Mouse (Mus musculus) midbrain, embryonic 11.5 days (tissue): ENCODE results near the gene Tmem45b. TPM values are rescaled to one million over a fixed set of nuclear protein-coding genes. Genes with fewer than 3 reads are reported as not detected.

Source experiments
- ATAC-seq: fragments of 200-750 bp; cut with Nextera tagmentation; 2 replicates; pipeline ENCODE4 v1.8.0; 2017; ENCODE audit warnings: moderate TSS enrichment, moderate library complexity; ENCODE audit not compliant: low FRiP score
- DNase-seq: peaks from one replicate; pipeline ENCODE4 v3.0.0; 2015; ENCODE audit warnings: low spot score; ENCODE audit errors: missing footprints
- H3K27ac ChIP-seq: fragments of 300-500 bp; sonication (generic); 2 replicates; pipeline ENCODE4 v1.5.1; 2014; ENCODE audit warnings: low read depth, low read length
- H3K27me3 ChIP-seq: fragments of 300-500 bp; sonication (generic); 2 replicates; pipeline ENCODE4 v1.6.1; 2014; ENCODE audit warnings: mild to moderate bottlenecking, low read length, moderate library complexity, mixed read lengths; ENCODE audit not compliant: control insufficient read depth, insufficient read depth
- H3K36me3 ChIP-seq: fragments of 300-500 bp; sonication (generic); 2 replicates; pipeline ENCODE4 v1.6.1; 2014; ENCODE audit warnings: mild to moderate bottlenecking, low read length, moderate library complexity, mixed read lengths; ENCODE audit not compliant: control insufficient read depth, insufficient read depth
- H3K4me1 ChIP-seq: fragments of 300-500 bp; sonication (generic); 2 replicates; pipeline ENCODE4 v1.6.1; 2014; ENCODE audit warnings: low read length; ENCODE audit not compliant: control insufficient read depth, insufficient read depth
- H3K4me2 ChIP-seq: fragments of 300-500 bp; sonication (generic); 2 replicates; pipeline ENCODE4 v1.6.1; 2014; ENCODE audit warnings: mild to moderate bottlenecking, moderate library complexity
- H3K4me3 ChIP-seq: fragments of 300-500 bp; sonication (generic); 2 replicates; pipeline ENCODE4 v1.5.1; 2014; ENCODE audit warnings: low read depth, low read length
- H3K9ac ChIP-seq: fragments of 300-500 bp; sonication (generic); 2 replicates; pipeline ENCODE4 v1.6.1; 2014; ENCODE audit warnings: low read length
- H3K9me3 ChIP-seq: fragments of 300-500 bp; sonication (generic); 2 replicates; pipeline ENCODE4 v1.6.1; 2016; ENCODE audit warnings: low read length; ENCODE audit not compliant: control insufficient read depth
- WGBS: fragments of 180-500 bp; shearing (Covaris S2); extraction: QIAGEN DNeasy Blood & Tissue Kit; methylation state at CpG from one replicate; pipeline ENCODE4 v1.1.7; 2014; 5-methylcytosine and 5-hydroxymethylcytosine counted together
- polyA plus RNA-seq: library from polyadenylated mRNA; unstranded; fragments of >200 nt; fragmentation: Nextera tagmentation; extraction: Ambion mirVana; gene quantifications from 2 replicates; pipeline ENCODE4 v1.2.1, GENCODE M21; 2014

The Tmem45b gene
- polyA plus RNA-seq, 1 experiment from 2014 or later, result 0.11 TPM

DNA sequence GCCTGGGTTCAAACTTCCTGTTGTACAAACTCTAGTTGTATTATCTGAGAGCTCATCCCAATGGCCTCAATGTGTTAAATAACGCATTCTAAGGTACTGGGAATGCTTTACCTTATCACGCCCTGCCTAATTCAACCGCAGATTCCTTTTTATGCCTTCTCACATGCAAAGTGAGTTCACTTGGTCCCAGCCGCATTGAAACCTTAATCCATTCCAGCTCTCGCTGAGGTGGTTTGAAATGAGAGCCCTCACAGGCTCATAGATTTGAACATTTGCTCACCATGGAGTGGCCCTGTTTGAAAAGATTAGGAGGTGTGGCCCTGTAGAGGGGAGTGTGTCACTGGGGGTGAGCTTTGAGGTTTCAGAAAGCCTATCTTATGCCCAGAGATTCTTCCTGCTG is 23.9 kb downstream of the Tmem45b start:
- WGBS, result 87% methylated on average over 5 of the region's 5 CpGs
- Histone ChIP-seq H3K4me1 (no peaks in the 10 kb centered on the region), H3K36me3 (no peaks in the 10 kb centered on the region), H3K4me2 (no peak overlapping the region), H3K9me3 (no peaks in the 10 kb centered on the region), H3K9ac (no peak overlapping the region), H3K27ac (no peak overlapping the region), H3K4me3 (no peak overlapping the region), H3K27me3 (no peaks in the 10 kb centered on the region)
- DNase-seq (no peak), ATAC-seq (no peak)

DNA sequence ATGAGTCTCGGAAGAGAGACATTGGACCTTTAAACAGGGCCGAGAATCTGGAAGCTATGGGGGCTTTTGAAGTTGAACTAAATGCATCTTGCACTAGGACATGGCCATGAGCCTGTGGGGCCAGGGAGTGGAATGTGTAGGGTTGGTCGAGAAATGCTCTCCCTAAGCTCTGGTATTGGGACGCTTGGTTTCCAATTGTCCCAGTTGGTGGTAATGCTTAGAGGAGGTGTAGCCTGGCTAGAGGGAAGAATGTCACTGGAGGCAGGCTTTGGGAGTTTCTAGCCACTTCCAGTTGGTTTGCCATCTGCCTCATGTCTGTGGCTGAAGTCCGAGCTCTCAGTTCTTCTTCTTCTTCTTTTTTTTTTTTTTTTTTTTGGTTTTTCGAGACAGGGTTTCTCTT is 24.9 kb downstream of the Tmem45b start:
- no peak overlapping the region for H3K4me2 ChIP-seq
- 75% methylated on average over 5 of the region's 6 CpGs for WGBS
- no peaks in the 10 kb centered on the region for H3K27me3 ChIP-seq
- H3K36me3 ChIP-seq, result no peaks in the 10 kb centered on the region
- H3K9me3 ChIP-seq, result no peaks in the 10 kb centered on the region
- no peaks in the 10 kb centered on the region for H3K4me1 ChIP-seq
- ATAC-seq (no peak), DNase-seq (no peak)
- H3K4me3 ChIP-seq, result no peak overlapping the region
- no peak overlapping the region for H3K27ac ChIP-seq
- H3K9ac ChIP-seq, result no peak overlapping the region

DNA sequence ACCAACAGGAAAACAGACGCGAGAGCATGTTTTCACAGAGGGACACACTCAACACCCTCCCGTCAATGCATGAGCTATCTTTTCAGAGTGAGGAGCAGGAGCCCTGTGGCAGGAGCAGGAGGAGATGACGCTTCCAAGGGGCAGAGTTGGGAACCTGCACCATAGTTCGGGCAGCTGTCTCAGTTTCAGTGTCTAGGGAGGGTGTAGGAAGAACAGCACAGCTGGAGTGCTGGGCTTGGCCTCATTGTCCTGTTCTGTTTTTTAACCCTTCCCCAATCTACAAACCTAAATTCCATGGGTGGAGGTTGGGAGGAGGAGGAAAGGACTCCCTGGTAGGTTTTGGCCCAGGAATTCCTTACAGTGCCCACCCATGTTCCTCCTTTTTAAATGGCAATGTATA is 25.4 kb downstream of the Tmem45b start:
- H3K9ac ChIP-seq, result no peak overlapping the region
- DNase-seq (no peak), ATAC-seq (no peak)
- no peaks in the 10 kb centered on the region for H3K36me3 ChIP-seq
- no peaks in the 10 kb centered on the region for H3K9me3 ChIP-seq
- no peaks in the 10 kb centered on the region for H3K4me1 ChIP-seq
- H3K4me3 ChIP-seq, result no peak overlapping the region
- H3K27ac ChIP-seq, result no peak overlapping the region
- H3K4me2 ChIP-seq, result no peak overlapping the region
- 59% methylated on average over 5 of the region's 5 CpGs for WGBS
- H3K27me3 ChIP-seq, result no peaks in the 10 kb centered on the region

DNA sequence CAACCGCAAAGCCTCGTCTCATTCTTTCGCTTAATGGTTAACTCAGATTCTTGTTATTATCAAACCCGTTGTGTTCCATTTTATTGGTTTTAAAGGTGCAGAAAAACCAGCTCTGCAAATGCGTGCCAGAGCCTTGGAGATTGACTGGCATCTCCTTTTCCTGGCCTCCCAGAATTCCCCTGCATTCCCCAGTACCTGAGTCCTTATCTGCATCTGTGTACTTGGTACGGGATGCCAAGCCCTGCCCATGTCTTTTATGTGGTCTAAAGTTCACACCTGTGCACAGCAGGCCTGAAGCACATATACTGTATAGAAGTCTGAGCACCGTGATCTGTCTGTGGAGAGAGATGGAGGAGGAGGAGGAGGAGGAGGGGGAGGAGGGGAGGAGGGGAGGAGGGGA is 26.4 kb downstream of the Tmem45b start:
- ATAC-seq (no peak), DNase-seq (no peak)
- no peak overlapping the region for H3K4me2 ChIP-seq
- no peaks in the 10 kb centered on the region for H3K9me3 ChIP-seq
- no peaks in the 10 kb centered on the region for H3K4me1 ChIP-seq
- no peak overlapping the region for H3K27ac ChIP-seq
- H3K36me3 ChIP-seq, result no peaks in the 10 kb centered on the region
- no peak overlapping the region for H3K4me3 ChIP-seq
- no peaks in the 10 kb centered on the region for H3K27me3 ChIP-seq
- 92% methylated on average over 6 of the region's 7 CpGs for WGBS
- no peak overlapping the region for H3K9ac ChIP-seq

- ATAC-seq, result no peak
Observed at GRCm38 (mm10) chr9:31435415-31435814, 28.8 kb downstream of the Tmem45b start.

GRCm38 (mm10) chr9:31433431-31433830 is 30.8 kb downstream of the Tmem45b start:
- no peaks in the 10 kb centered on the region for H3K4me1 ChIP-seq

More at GRCm38 (mm10) chr9:31435415-31435814, 28.8 kb downstream of the Tmem45b start:
- Histone ChIP-seq H3K4me2 (no peak overlapping the region), H3K27ac (no peak overlapping the region), H3K9ac (no peak overlapping the region), H3K9me3 (no peaks in the 10 kb centered on the region), H3K36me3 (no peaks in the 10 kb centered on the region), H3K27me3 (no peaks in the 10 kb centered on the region), H3K4me1 (no peaks in the 10 kb centered on the region), H3K4me3 (no peak overlapping the region)
- 87% methylated on average over 8 of the region's 8 CpGs for WGBS
- no peak for DNase-seq

GRCm38 (mm10) chr9:31432336-31432975 is 31.8 kb downstream of the Tmem45b start:
- DNase-seq (no peak), ATAC-seq (no peak)
- no peaks in the 10 kb centered on the region for H3K27me3 ChIP-seq
- H3K27ac ChIP-seq, result no peak overlapping the region
- H3K4me2 ChIP-seq, result no peak overlapping the region
- no peak overlapping the region for H3K9ac ChIP-seq
- H3K9me3 ChIP-seq, result no peaks in the 10 kb centered on the region
- 83% methylated on average over 7 of the region's 7 CpGs for WGBS
- H3K4me1 ChIP-seq, result no peaks in the 10 kb centered on the region
- H3K36me3 ChIP-seq, result no peaks in the 10 kb centered on the region
- no peak overlapping the region for H3K4me3 ChIP-seq

More at GRCm38 (mm10) chr9:31433431-31433830, 30.8 kb downstream of the Tmem45b start:
- Histone ChIP-seq H3K9me3 (no peaks in the 10 kb centered on the region), H3K4me3 (no peak overlapping the region), H3K36me3 (no peaks in the 10 kb centered on the region), H3K9ac (no peak overlapping the region), H3K27ac (no peak overlapping the region), H3K27me3 (no peaks in the 10 kb centered on the region), H3K4me2 (no peak overlapping the region)
- ATAC-seq (no peak), DNase-seq (no peak)
- 81% methylated on average over 3 of the region's 3 CpGs for WGBS

DNA sequence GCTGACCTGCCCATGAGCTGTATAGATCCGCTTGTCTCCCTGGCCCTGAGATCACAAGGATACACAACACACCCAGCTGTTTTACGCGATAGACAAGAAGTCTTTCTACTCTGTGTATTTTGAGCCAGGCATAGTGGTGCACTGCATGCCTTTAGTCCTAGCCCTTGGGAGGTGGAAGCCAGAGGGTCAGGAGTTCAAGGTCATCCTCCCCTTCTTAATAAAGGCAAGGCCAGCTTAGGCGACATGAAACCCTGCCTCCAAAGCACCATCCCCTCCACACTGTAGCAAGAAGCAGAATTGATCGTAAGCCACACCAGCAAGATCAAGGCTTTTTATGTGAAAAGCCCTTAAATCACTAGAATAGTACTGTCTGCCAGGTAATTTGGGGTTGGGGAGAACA is 32.5 kb downstream of the Tmem45b start:
- no peak overlapping the region for H3K4me3 ChIP-seq
- DNase-seq (no peak), ATAC-seq (no peak)
- H3K9ac ChIP-seq, result no peak overlapping the region
- H3K4me2 ChIP-seq, result no peak overlapping the region
- WGBS, result 86% methylated on average over 5 of the region's 5 CpGs
- no peaks in the 10 kb centered on the region for H3K9me3 ChIP-seq
- no peak overlapping the region for H3K27ac ChIP-seq
- H3K4me1 ChIP-seq, result no peaks in the 10 kb centered on the region
- no peaks in the 10 kb centered on the region for H3K36me3 ChIP-seq
- no peaks in the 10 kb centered on the region for H3K27me3 ChIP-seq

DNA sequence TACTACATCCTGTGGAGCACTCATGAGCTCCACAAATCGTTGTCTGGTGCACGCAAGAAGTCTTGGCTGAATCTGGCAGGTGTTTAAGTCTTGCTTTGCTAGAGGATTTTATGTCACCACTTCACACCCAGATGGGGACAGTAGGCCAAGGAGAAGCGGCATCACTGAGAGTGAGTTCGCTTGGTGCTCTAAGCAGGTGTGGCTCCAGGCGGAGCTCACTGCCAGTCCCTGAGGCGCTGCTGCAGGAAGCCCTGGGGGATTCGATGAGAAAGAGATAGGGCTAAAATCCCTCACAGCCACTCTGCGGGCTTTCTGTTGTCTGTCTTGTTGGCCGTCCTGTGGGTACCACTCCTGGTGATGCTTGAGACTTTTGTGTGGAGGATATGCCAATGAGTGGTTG is 34.3 kb downstream of the Tmem45b start:
- H3K27me3 ChIP-seq, result no peaks in the 10 kb centered on the region
- no peaks in the 10 kb centered on the region for H3K9me3 ChIP-seq
- H3K27ac ChIP-seq, result no peak overlapping the region
- DNase-seq, result no peak
- H3K4me3 ChIP-seq, result no peak overlapping the region
- no peak overlapping the region for H3K4me2 ChIP-seq
- H3K9ac ChIP-seq, result no peak overlapping the region
- H3K4me1 ChIP-seq, result no peaks in the 10 kb centered on the region
- no peaks in the 10 kb centered on the region for H3K36me3 ChIP-seq
- no peak for ATAC-seq
- 75% methylated on average over 9 of the region's 9 CpGs for WGBS
